Mouse (Mus musculus): ENCODE measurements around the gene Dolpp1. TPM values are rescaled to one million over a fixed set of nuclear protein-coding genes. Genes with fewer than 3 reads are reported as not detected.

Gene Dolpp1
- total and polyA plus RNA-seq, 2 experiments from 2014 or later = 56.6 to 96.2 TPM

- H3K36me3 ChIP-seq (ENCODE audit: insufficient read depth, low read length) = peaks cover 29% of the 10 kb centered on the region
- peak overlapping the region; percentile 82 for H3K4me2 ChIP-seq (ENCODE audit: low read depth, low read length, poor library complexity, severe bottlenecking)
- DNase-seq (ENCODE audit: low spot score) (no peak), ATAC-seq (ENCODE audit: low FRiP score) (no peak)
- H3K4me3 ChIP-seq (ENCODE audit: low read depth, low read length) = peak overlapping the region; percentile 62
- no peak for TF ChIP-seq CTCF (IDR thresholded peaks at IDR 0.05)
- H3K27me3 ChIP-seq (ENCODE audit: insufficient read depth, low read length) = no peaks in the 10 kb centered on the region
- no peaks in the 10 kb centered on the region for H3K9me3 ChIP-seq (ENCODE audit: low read length)
- WGBS = 81% methylated on average over 1 of the region's 1 CpGs
- H3K27ac ChIP-seq (ENCODE audit: low read depth, low read length) = peak overlapping the region; percentile 93
- peak overlapping the region; percentile 73 for H3K9ac ChIP-seq (replicated peaks; ENCODE audit: low read length, poor library complexity, severe bottlenecking)
- H3K4me1 ChIP-seq (ENCODE audit: insufficient read depth, low read length) = peaks cover 13% of the 10 kb centered on the region
These were observed 1.3 kb downstream of the Dolpp1 start for GRCm38 (mm10) chr2:30393370-30393656.

GRCm38 (mm10) chr2:30395757-30396156 lies 3.7 kb downstream of the Dolpp1 start:
- H3K27ac ChIP-seq (ENCODE audit: low read depth, low read length) = no peak overlapping the region
- no peak for ATAC-seq (ENCODE audit: low FRiP score)
- no peak for TF ChIP-seq CTCF (IDR thresholded peaks at IDR 0.05)
- H3K4me1 ChIP-seq (ENCODE audit: insufficient read depth, low read length) = peaks cover 13% of the 10 kb centered on the region
- peaks cover 39% of the 10 kb centered on the region for H3K36me3 ChIP-seq (ENCODE audit: insufficient read depth, low read length)
- H3K27me3 ChIP-seq (ENCODE audit: insufficient read depth, low read length) = no peaks in the 10 kb centered on the region
- no peak overlapping the region for H3K4me3 ChIP-seq (ENCODE audit: low read depth, low read length)
- no peak overlapping the region for H3K4me2 ChIP-seq (ENCODE audit: low read depth, low read length, poor library complexity, severe bottlenecking)
- DNase-seq (ENCODE audit: low spot score) = no peak
- WGBS = 86% methylated on average over 7 of the region's 7 CpGs
- H3K9ac ChIP-seq (replicated peaks; ENCODE audit: low read length, poor library complexity, severe bottlenecking) = no peak overlapping the region
- no peaks in the 10 kb centered on the region for H3K9me3 ChIP-seq (ENCODE audit: low read length)

GRCm38 (mm10) chr2:30396246-30396645 lies 4.2 kb downstream of the Dolpp1 start:
- 94% methylated on average over 7 of the region's 7 CpGs for WGBS
- H3K27ac ChIP-seq (ENCODE audit: low read depth, low read length) = no peak overlapping the region

GRCm38 (mm10) chr2:30397986-30398512 lies 6.0 kb downstream of the Dolpp1 start:
- H3K27ac ChIP-seq (ENCODE audit: low read depth, low read length) = no peak overlapping the region
- peaks cover 59% of the 10 kb centered on the region for H3K36me3 ChIP-seq (ENCODE audit: insufficient read depth, low read length)
- no peak overlapping the region for H3K9ac ChIP-seq (replicated peaks; ENCODE audit: low read length, poor library complexity, severe bottlenecking)
- no peak overlapping the region for H3K4me2 ChIP-seq (ENCODE audit: low read depth, low read length, poor library complexity, severe bottlenecking)
- WGBS = 33% methylated on average over 10 of the region's 10 CpGs
- no peak overlapping the region for H3K4me3 ChIP-seq (ENCODE audit: low read depth, low read length)
- ATAC-seq (ENCODE audit: low FRiP score) (no peak), DNase-seq (ENCODE audit: low spot score) (no peak)
- peaks cover 12% of the 10 kb centered on the region for H3K4me1 ChIP-seq (ENCODE audit: insufficient read depth, low read length)
- no peaks in the 10 kb centered on the region for H3K9me3 ChIP-seq (ENCODE audit: low read length)
- H3K27me3 ChIP-seq (ENCODE audit: insufficient read depth, low read length) = no peaks in the 10 kb centered on the region
- no peak for TF ChIP-seq CTCF (IDR thresholded peaks at IDR 0.05)

More at GRCm38 (mm10) chr2:30396246-30396645, 4.2 kb downstream of the Dolpp1 start:
- H3K4me1 ChIP-seq (ENCODE audit: insufficient read depth, low read length) = peaks cover 13% of the 10 kb centered on the region
- ATAC-seq (ENCODE audit: low FRiP score) (no peak), DNase-seq (ENCODE audit: low spot score) (no peak)
- no peak for TF ChIP-seq CTCF (IDR thresholded peaks at IDR 0.05)
- H3K4me2 ChIP-seq (ENCODE audit: low read depth, low read length, poor library complexity, severe bottlenecking) = no peak overlapping the region
- H3K9me3 ChIP-seq (ENCODE audit: low read length) = no peaks in the 10 kb centered on the region
- peaks cover 41% of the 10 kb centered on the region for H3K36me3 ChIP-seq (ENCODE audit: insufficient read depth, low read length)
- H3K9ac ChIP-seq (replicated peaks; ENCODE audit: low read length, poor library complexity, severe bottlenecking) = no peak overlapping the region
- H3K4me3 ChIP-seq (ENCODE audit: low read depth, low read length) = no peak overlapping the region
- H3K27me3 ChIP-seq (ENCODE audit: insufficient read depth, low read length) = no peaks in the 10 kb centered on the region

GRCm38 (mm10) chr2:30399191-30400171 lies 7.4 kb downstream of the Dolpp1 start:
- Histone ChIP-seq H3K27ac (ENCODE audit: low read depth, low read length) (peak overlapping the region; percentile 14; the same call in 1 of the 2 replicates), H3K4me1 (ENCODE audit: insufficient read depth, low read length) (no peaks in the 10 kb centered on the region), H3K9me3 (ENCODE audit: low read length) (no peaks in the 10 kb centered on the region), H3K27me3 (ENCODE audit: insufficient read depth, low read length) (no peaks in the 10 kb centered on the region), H3K9ac (replicated peaks; ENCODE audit: low read length, poor library complexity, severe bottlenecking) (peak overlapping the region; percentile 29), H3K4me2 (ENCODE audit: low read depth, low read length, poor library complexity, severe bottlenecking) (no peak overlapping the region), H3K36me3 (ENCODE audit: insufficient read depth, low read length) (peaks cover 69% of the 10 kb centered on the region), H3K4me3 (ENCODE audit: low read depth, low read length) (no peak overlapping the region)
- WGBS = 19% methylated on average over 20 of the region's 20 CpGs
- ATAC-seq (ENCODE audit: low FRiP score) (0 out of 2 replicates have a peak, but pooled peaks have one; percentile 29), DNase-seq (ENCODE audit: low spot score) (peak; percentile 24)
- no peak for TF ChIP-seq CTCF (IDR thresholded peaks at IDR 0.05)

GRCm38 (mm10) chr2:30401581-30401980 lies 9.5 kb downstream of the Dolpp1 start:
- Histone ChIP-seq H3K4me1 (ENCODE audit: insufficient read depth, low read length) (no peaks in the 10 kb centered on the region), H3K27ac (ENCODE audit: low read depth, low read length) (no peak overlapping the region), H3K9me3 (ENCODE audit: low read length) (no peaks in the 10 kb centered on the region), H3K27me3 (ENCODE audit: insufficient read depth, low read length) (no peaks in the 10 kb centered on the region), H3K9ac (replicated peaks; ENCODE audit: low read length, poor library complexity, severe bottlenecking) (no peak overlapping the region), H3K4me2 (ENCODE audit: low read depth, low read length, poor library complexity, severe bottlenecking) (no peak overlapping the region), H3K4me3 (ENCODE audit: low read depth, low read length) (no peak overlapping the region), H3K36me3 (ENCODE audit: insufficient read depth, low read length) (peaks cover 75% of the 10 kb centered on the region)
- 76% methylated on average over 1 of the region's 1 CpGs for WGBS
- no peak for TF ChIP-seq CTCF (IDR thresholded peaks at IDR 0.05)
- no peak for DNase-seq (ENCODE audit: low spot score)
- ATAC-seq (ENCODE audit: low FRiP score) = no peak

All from midbrain, postnatal 0 days (tissue).